Comparison of ENCODE assay signal across 16 mouse cellular contexts in genomic region chr5:100352986-100353848, GRCm38 (mm10).
A peak's percentile ranks its signal among the peaks of the same experiment; 100 is the strongest.
DNase-seq lines count a peak whose midpoint lies in the region; ATAC-seq lines count a peak whose summit lies in the region.
"Had no signal": no experiment of that assay in that cellular context is flagged by ENCODE, and none has a peak within 500 bp of the region (broad histone marks: within the 10 kb centered on the region; RNA-seq: fewer than 3 reads in every experiment).

No protein-coding gene starts in this region.

- H3K4me1 ChIP-seq in kidney, embryonic 15.5 days, result peaks cover 4% of the 10 kb centered on the region
- peaks cover 24% of the 10 kb centered on the region for H3K4me1 ChIP-seq in heart, embryonic 16.5 days (ENCODE audit: control insufficient read depth, insufficient read depth, low read length)

- no peaks in the 10 kb centered on the region for H3K9me3 ChIP-seq in kidney, embryonic 15.5 days (replicated peaks)
- no peaks in the 10 kb centered on the region for H3K9me3 ChIP-seq in heart, embryonic 16.5 days (replicated peaks; ENCODE audit: control insufficient read depth, low read length)
- H3K9me3 ChIP-seq: embryonic facial prominence, embryonic 12.5 days; forebrain, embryonic 10.5 days; midbrain, embryonic 15.5 days had no signal

- no peak overlapping the region for H3K4me3 ChIP-seq in kidney, embryonic 15.5 days (replicated peaks)
- H3K4me3 ChIP-seq in heart, embryonic 16.5 days (ENCODE audit: low read length), result no peak overlapping the region
- H3K4me3 ChIP-seq: embryonic facial prominence, embryonic 12.5 days; forebrain, embryonic 10.5 days; midbrain, embryonic 15.5 days had no signal

- intact Hi-C loops in left cerebral cortex, postnatal 4 days (cut with DNase I), result no loop called here

- DNase-seq in cerebellum, postnatal 10 days, result peak; percentile 34 to 39
- no peak for DNase-seq in cerebellum, adult 11 months
- peak; percentile 37 for DNase-seq in kidney, adult 11 months
- DNase-seq in kidney, postnatal 10 days, result peak; percentile 53
- DNase-seq in layer of hippocampus, postnatal 25 days (ENCODE audit: extremely low spot score in 1 of 2, low spot score in 1 of 2), result no peak
- no peak for DNase-seq in left cerebral cortex, postnatal 4 days
- DNase-seq: liver, postnatal 0 days; right cerebral cortex, postnatal 25 days; thymus, postnatal 4 days had no signal

- no peak overlapping the region for H3K27ac ChIP-seq in kidney, embryonic 15.5 days
- peak overlapping the region; percentile 97 for H3K27ac ChIP-seq in heart, embryonic 16.5 days (ENCODE audit: low read length)
- H3K27ac ChIP-seq: embryonic facial prominence, embryonic 12.5 days; forebrain, embryonic 10.5 days; kidney, postnatal 0 days; macrophage; midbrain, embryonic 15.5 days had no signal

- WGBS in kidney, embryonic 15.5 days, result 61% methylated on average over 10 of the region's 10 CpGs
- 22% methylated on average over 10 of the region's 10 CpGs for WGBS in heart, embryonic 16.5 days

- ATAC-seq in kidney, embryonic 15.5 days (replicated peaks; ENCODE audit: low FRiP score), result no peak
- ATAC-seq in heart, embryonic 16.5 days (replicated peaks; ENCODE audit: extremely low read depth, insufficient read depth, low FRiP score), result peak; percentile 86
- ATAC-seq: liver, postnatal 0 days; midbrain, embryonic 15.5 days had no signal

- H3K9ac ChIP-seq in kidney, embryonic 15.5 days, result no peak overlapping the region
- peak overlapping the region; percentile 56 for H3K9ac ChIP-seq in heart, embryonic 16.5 days (ENCODE audit: low read length)
- H3K9ac ChIP-seq: embryonic facial prominence, embryonic 12.5 days; liver, postnatal 0 days; midbrain, embryonic 15.5 days had no signal

- no peaks in the 10 kb centered on the region for H3K36me3 ChIP-seq in kidney, embryonic 15.5 days
- no peaks in the 10 kb centered on the region for H3K36me3 ChIP-seq in heart, embryonic 16.5 days (ENCODE audit: control insufficient read depth, insufficient read depth)
- H3K36me3 ChIP-seq: embryonic facial prominence, embryonic 12.5 days; forebrain, embryonic 10.5 days; midbrain, embryonic 15.5 days had no signal

- H3K27me3 ChIP-seq in kidney, embryonic 15.5 days, result no peaks in the 10 kb centered on the region
- H3K27me3 ChIP-seq in heart, embryonic 16.5 days (ENCODE audit: control insufficient read depth, insufficient read depth, low read length), result no peaks in the 10 kb centered on the region
- H3K27me3 ChIP-seq: embryonic facial prominence, embryonic 12.5 days; midbrain, embryonic 15.5 days had no signal

- no peak overlapping the region for H3K4me2 ChIP-seq in kidney, embryonic 15.5 days
- H3K4me2 ChIP-seq in heart, embryonic 16.5 days (ENCODE audit: low read depth, low read length), result peak overlapping the region; percentile 51
- H3K4me2 ChIP-seq: embryonic facial prominence, embryonic 12.5 days; midbrain, embryonic 15.5 days had no signal

Comparison
In these comparisons a context has a peak if more than half of its experiments do, and no peak if none do; other contexts are left out.
1. DNase-seq: peak in cerebellum, postnatal 10 days (2 of 2), kidney, adult 11 months (single experiment) and kidney, postnatal 10 days (single experiment); none in cerebellum, adult 11 months (single experiment), layer of hippocampus, postnatal 25 days (0 of 2) and left cerebral cortex, postnatal 4 days (single experiment).